Mouse (Mus musculus) kidney, adult 18-20 months (tissue): ENCODE results near the gene Olfr1115.
"Not testable (repeated sequence)": the region's sequence is repeated elsewhere in the genome, so short reads cannot be mapped to it uniquely, and the experiment has no call there.

Experiments used
- DNase-seq: peaks from one replicate; pipeline ENCODE4 v3.0.0; 2021

The Olfr1115 gene

DNA sequence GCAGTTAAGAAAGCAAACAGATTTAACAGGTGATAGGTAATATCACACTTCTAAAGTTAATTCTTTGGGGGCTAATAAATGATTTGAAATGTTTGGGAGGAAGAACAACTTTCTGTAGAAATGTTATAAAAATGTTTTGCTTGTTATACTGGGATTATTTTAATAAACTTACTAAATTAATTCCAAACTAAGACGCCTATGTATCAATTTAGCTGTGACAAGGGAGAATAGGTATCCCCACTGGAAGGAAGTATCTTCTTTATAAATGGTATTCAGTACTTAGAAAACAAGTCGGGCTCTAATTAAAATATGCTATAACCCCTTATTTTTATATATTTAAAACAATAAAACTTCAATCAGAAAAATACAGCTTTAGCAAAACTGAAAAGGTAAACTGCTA, at the start of gene Olfr1115:
Gene Olfr1115, plus strand, starts transcription at position 301 of the 400 bp plus-strand sequence.
- DNase-seq: no peak

DNA sequence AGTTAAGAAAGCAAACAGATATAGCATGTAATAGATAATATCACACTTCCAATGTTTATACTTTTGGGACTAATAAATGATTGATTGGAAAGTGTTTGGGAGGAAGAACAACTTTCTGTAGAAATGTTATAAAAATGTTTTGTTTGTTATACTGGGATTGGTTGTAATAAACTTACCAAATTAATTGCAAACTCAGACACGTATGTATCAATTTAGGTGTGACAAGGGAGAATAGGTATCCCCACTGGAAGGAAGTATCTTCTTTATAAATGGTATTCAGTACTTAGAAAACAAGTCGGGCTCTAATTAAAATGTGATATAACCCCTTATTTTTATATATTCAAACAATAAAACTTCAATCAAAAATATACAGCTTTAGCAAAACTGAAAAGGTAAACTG, 39.1 kb upstream of the Olfr1115 start, which contains the start of gene Olfr1113:
Gene Olfr1113, plus strand, starts transcription at position 301 of the 400 bp plus-strand sequence.
- no peak for DNase-seq

DNA sequence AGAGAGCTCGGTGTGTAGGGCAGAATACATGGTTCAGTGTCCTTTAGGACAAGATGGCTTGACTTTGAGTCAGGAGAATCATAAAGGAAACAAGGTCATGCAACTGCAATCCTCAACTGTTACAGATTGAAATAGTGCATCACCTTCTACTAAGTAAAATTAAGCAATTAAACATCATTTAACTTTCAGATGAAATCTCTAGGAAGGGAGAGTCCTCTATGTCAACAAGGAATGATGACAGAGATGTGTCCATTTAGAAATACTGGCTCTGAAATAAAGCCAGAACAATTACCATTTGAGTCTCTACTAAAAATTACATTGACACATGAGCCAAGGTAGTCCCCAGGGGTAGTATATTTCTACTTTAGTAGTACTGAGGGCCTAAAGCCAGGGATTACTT, 19.4 kb downstream of the Olfr1115 start, which contains the start of gene Olfr1116:
Gene Olfr1116, plus strand, starts transcription at position 301 of the 400 bp plus-strand sequence.
- DNase-seq: no peak

DNA sequence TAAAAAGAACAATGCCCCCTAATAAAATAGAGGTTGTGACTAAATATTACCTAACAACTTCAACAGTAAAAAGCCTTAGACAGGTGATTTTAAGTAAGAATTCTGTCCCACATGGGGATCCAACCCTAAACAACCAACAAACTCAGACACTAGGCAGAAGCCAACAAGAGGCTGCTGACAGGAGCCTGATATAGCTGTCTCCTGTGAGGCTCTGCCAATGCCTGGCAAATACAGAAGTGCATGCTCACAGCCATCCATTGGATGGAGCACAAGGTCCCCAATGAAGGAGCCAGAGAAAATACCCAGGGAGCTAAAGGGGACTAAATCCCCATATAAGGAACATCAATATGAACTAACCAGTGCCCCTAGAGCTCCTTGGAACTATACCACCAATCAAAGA, 46.2 kb downstream of the Olfr1115 start:
- not testable (repeated sequence) for DNase-seq
